Mouse (Mus musculus): ENCODE results near the gene Sag. TPM values are rescaled to one million over a fixed set of nuclear protein-coding genes. Genes with fewer than 3 reads are reported as not detected.
A peak's percentile ranks its signal among the peaks of the same experiment; 100 is the strongest.
"Not testable (repeated sequence)": the region's sequence is repeated elsewhere in the genome, so short reads cannot be mapped to it uniquely, and the experiment has no call there.

Sag gene
- polyA plus RNA-seq, 1 experiment from 2014 or later, result 0.91 TPM

DNA sequence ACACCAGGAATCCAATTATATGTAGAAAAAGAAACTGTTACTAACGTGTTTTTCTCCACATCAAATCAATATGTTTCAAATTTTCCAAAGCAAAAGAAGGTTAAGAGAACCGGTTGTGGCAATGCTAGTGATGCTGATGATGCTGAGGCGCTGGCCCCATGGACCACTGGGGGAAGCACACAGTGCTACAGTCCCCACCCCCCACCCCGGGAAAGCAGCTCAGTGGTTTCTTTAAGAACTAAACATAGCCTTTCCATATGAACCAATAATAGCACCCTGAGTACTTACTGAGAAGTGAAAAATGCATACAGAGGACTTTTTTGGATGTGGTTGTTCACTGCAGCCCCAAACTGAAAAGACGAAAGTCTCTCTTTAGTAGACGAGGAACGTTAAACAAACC is 7.9 kb downstream of the Sag start:
- Histone ChIP-seq H3K4me3 (ENCODE audit: low read length) (no peak overlapping the region), H3K36me3 (ENCODE audit: control insufficient read depth, insufficient read depth, low read length) (no peaks in the 10 kb centered on the region), H3K9me3 (ENCODE audit: control insufficient read depth, low read length) (no peaks in the 10 kb centered on the region), H3K4me1 (ENCODE audit: control insufficient read depth, insufficient read depth, low read length) (no peaks in the 10 kb centered on the region), H3K4me2 (ENCODE audit: low read depth, low read length) (no peak overlapping the region), H3K27ac (ENCODE audit: low read length) (no peak overlapping the region), H3K27me3 (replicated peaks; ENCODE audit: control insufficient read depth, insufficient read depth, low read length) (no peaks in the 10 kb centered on the region), H3K9ac (ENCODE audit: low read depth, low read length) (no peak overlapping the region)
- WGBS, result 86% methylated on average over 7 of the region's 7 CpGs
- ATAC-seq, result no peak

DNA sequence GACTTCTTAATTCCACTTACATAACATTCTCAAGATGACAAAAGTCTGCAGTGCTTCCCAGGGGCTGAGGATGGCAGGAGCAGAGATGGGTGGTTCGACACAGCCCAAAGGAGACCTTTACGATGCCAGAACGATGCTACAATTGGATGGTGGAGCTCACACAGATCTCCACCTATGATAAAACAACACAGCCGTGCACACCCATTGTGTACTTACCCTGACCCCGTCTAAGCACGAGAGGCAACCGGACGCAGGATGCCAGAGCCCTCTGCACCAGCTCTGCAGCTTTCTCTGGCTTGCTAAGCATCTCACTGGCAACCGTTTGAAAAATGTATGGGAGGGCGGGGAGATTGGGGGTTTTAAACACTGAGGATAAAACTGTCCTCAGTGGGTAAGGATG is 8.6 kb downstream of the Sag start:
- Histone ChIP-seq H3K9me3 (ENCODE audit: control insufficient read depth, low read length) (no peaks in the 10 kb centered on the region), H3K4me3 (ENCODE audit: low read length) (no peak overlapping the region), H3K27me3 (replicated peaks; ENCODE audit: control insufficient read depth, insufficient read depth, low read length) (no peaks in the 10 kb centered on the region), H3K4me1 (ENCODE audit: control insufficient read depth, insufficient read depth, low read length) (no peaks in the 10 kb centered on the region), H3K4me2 (ENCODE audit: low read depth, low read length) (no peak overlapping the region), H3K27ac (ENCODE audit: low read length) (no peak overlapping the region), H3K36me3 (ENCODE audit: control insufficient read depth, insufficient read depth, low read length) (no peaks in the 10 kb centered on the region), H3K9ac (ENCODE audit: low read depth, low read length) (no peak overlapping the region)
- ATAC-seq, result no peak
- WGBS, result 52% methylated on average over 10 of the region's 10 CpGs

DNA sequence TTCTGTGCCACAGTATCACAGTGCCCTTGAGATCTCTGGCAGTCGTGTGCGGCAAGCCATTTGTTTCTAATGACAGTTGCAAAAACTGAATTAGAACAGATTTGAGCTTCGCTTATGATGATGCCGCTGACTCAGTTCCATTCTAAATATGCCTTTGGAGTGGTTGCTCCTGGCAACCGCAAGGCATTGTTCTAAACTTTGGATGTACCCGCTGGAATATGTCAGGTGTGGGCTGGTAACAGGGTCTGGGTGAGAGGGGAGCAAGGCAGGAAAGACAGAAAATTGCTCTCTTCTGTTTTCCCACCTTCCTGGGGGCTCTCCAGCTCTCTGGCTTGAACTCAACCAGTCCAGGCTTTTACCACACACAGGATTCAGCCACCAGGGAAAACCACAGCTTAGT is 9.7 kb downstream of the Sag start:
- H3K36me3 ChIP-seq (ENCODE audit: control insufficient read depth, insufficient read depth, low read length), result no peaks in the 10 kb centered on the region
- H3K9me3 ChIP-seq (ENCODE audit: control insufficient read depth, low read length), result no peaks in the 10 kb centered on the region
- H3K27me3 ChIP-seq (replicated peaks; ENCODE audit: control insufficient read depth, insufficient read depth, low read length), result no peaks in the 10 kb centered on the region
- no peak overlapping the region for H3K4me2 ChIP-seq (ENCODE audit: low read depth, low read length)
- no peaks in the 10 kb centered on the region for H3K4me1 ChIP-seq (ENCODE audit: control insufficient read depth, insufficient read depth, low read length)
- no peak overlapping the region for H3K9ac ChIP-seq (ENCODE audit: low read depth, low read length)
- WGBS, result 78% methylated on average over 6 of the region's 6 CpGs
- ATAC-seq, result no peak
- H3K4me3 ChIP-seq (ENCODE audit: low read length), result no peak overlapping the region
- no peak overlapping the region for H3K27ac ChIP-seq (ENCODE audit: low read length)

DNA sequence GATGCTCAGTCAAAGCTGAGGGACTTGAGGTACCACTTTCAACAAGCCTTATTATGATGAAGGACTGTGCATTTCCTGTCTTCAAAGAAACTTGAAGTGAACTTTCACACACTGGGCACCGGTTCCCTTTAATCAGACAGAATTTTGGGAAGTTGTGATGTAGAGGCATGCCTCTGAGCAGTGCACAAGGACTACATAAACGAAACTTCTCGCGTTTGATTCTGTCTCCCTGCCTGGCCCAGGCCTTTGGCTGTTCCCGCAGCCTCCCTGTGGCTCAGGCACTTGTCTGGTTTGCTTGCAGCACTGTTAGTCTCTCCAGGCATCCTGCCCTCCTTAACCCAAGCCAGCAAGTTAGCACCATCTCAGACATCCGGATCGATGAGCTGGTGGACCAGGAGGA is 10.2 kb downstream of the Sag start:
- WGBS, result 69% methylated on average over 7 of the region's 7 CpGs

DNA sequence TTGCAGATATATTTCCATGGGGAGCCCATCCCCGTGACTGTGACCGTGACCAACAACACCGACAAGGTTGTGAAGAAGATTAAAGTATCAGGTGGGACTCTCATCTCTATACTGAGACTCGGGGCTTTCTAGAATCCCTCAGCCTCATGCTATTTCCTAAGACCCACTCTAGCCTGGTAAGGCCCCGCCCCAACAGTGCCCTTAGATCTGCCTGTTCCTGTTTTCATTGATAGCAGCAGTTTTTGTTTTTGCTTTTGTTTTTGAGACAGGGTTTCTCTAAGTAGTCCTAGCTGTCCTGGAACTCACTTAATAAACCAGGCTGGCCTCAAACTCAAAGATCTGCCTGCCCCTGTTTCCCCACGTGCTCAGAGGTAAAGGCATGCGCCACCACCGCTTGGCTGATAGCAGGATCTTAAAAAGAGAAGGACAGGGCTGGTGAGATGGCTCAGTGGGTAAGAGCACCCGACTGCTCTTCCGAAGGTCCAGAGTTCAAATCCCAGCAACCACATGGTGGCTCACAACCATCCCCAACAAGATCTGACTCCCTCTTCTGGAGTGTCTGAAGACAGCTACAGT is 21.0 kb downstream of the Sag start:
- Histone ChIP-seq H3K27ac (ENCODE audit: low read length) (no peak overlapping the region), H3K36me3 (ENCODE audit: control insufficient read depth, insufficient read depth, low read length) (no peaks in the 10 kb centered on the region), H3K4me2 (ENCODE audit: low read depth, low read length) (no peak overlapping the region), H3K27me3 (replicated peaks; ENCODE audit: control insufficient read depth, insufficient read depth, low read length) (no peaks in the 10 kb centered on the region), H3K4me1 (ENCODE audit: control insufficient read depth, insufficient read depth, low read length) (0 out of 2 replicates have a peak, but pooled peaks cover 2% of the 10 kb centered on the region), H3K9me3 (ENCODE audit: control insufficient read depth, low read length) (no peaks in the 10 kb centered on the region), H3K4me3 (ENCODE audit: low read length) (no peak overlapping the region), H3K9ac (ENCODE audit: low read depth, low read length) (no peak overlapping the region)
- ATAC-seq, result no peak
- 89% methylated on average over 10 of the region's 10 CpGs for WGBS

More for the DNA sequence above, 10.2 kb downstream of the Sag start:
- Histone ChIP-seq H3K9ac (ENCODE audit: low read depth, low read length) (no peak overlapping the region), H3K9me3 (ENCODE audit: control insufficient read depth, low read length) (no peaks in the 10 kb centered on the region), H3K4me2 (ENCODE audit: low read depth, low read length) (no peak overlapping the region), H3K27ac (ENCODE audit: low read length) (no peak overlapping the region), H3K36me3 (ENCODE audit: control insufficient read depth, insufficient read depth, low read length) (no peaks in the 10 kb centered on the region), H3K4me3 (ENCODE audit: low read length) (no peak overlapping the region), H3K27me3 (replicated peaks; ENCODE audit: control insufficient read depth, insufficient read depth, low read length) (no peaks in the 10 kb centered on the region), H3K4me1 (ENCODE audit: control insufficient read depth, insufficient read depth, low read length) (no peaks in the 10 kb centered on the region)
- no peak for ATAC-seq

DNA sequence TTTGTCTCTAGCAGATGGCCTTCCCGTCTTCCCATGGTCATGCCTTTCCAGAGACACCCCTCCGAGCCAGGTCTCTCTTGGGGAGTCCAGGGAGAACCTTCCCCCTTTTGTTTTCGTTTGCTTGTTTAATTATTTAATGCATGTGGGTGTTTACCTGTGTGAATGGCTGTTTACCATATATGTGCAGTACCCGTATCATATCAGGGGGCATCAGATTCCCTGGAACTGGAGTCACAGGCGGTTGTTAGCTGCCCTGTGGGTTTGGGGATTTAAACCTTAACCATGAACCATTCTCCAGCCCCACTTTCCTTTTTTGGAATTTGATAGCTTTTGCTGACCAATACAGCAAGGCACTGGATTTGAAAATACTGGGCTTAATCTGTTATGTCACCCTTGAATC is 21.8 kb downstream of the Sag start:
- H3K4me2 ChIP-seq (ENCODE audit: low read depth, low read length), result no peak overlapping the region
- H3K36me3 ChIP-seq (ENCODE audit: control insufficient read depth, insufficient read depth, low read length), result no peaks in the 10 kb centered on the region
- WGBS, result 87% methylated on average over 5 of the region's 5 CpGs
- H3K4me1 ChIP-seq (ENCODE audit: control insufficient read depth, insufficient read depth, low read length), result 0 out of 2 replicates have a peak, but pooled peaks cover 2% of the 10 kb centered on the region
- H3K9ac ChIP-seq (ENCODE audit: low read depth, low read length), result no peak overlapping the region
- no peaks in the 10 kb centered on the region for H3K9me3 ChIP-seq (ENCODE audit: control insufficient read depth, low read length)
- no peak for ATAC-seq
- no peaks in the 10 kb centered on the region for H3K27me3 ChIP-seq (replicated peaks; ENCODE audit: control insufficient read depth, insufficient read depth, low read length)
- no peak overlapping the region for H3K4me3 ChIP-seq (ENCODE audit: low read length)
- H3K27ac ChIP-seq (ENCODE audit: low read length), result no peak overlapping the region

DNA sequence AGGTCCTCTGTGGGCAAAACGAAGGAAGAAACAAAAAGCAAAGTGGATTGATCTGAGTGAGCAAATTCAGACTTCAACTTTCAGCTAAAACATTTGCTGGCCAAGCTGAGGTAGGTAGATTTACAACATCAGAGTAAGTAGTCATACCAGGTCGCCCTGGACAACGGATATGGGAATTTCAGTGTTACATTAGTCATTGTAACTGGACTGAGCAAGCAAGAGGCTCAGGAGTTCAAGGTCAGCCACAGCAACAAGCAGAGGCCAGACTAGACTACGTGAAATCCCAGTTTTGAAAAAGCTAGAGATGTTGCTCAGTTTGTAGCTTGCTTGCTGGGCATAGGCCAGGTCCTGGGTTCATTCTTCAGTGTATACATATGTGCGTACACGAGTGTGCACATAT is 22.5 kb downstream of the Sag start:
- WGBS, result 82% methylated on average over 6 of the region's 6 CpGs
- 0 out of 2 replicates have a peak, but pooled peaks cover 2% of the 10 kb centered on the region for H3K4me1 ChIP-seq (ENCODE audit: control insufficient read depth, insufficient read depth, low read length)

DNA sequence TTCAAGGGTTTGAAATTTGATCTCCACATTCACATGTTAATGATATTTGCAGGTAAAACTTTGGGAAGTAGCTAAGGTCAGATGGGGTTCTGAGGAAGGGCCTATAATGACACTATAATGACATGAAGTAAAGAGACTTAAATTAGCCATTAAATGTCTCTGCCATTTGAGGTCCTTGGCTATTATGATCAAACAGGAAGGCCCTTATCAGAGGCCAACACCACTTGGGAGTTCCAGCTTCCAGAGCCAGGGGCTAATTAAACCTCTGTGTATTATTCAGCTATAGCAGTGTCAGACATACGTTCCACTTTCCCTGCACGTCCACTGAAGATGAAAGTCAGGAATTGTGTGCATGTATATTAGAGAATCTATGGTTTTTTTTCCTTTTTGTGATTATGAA is 23.0 kb downstream of the Sag start:
- no peak overlapping the region for H3K4me3 ChIP-seq (ENCODE audit: low read length)
- no peaks in the 10 kb centered on the region for H3K27me3 ChIP-seq (replicated peaks; ENCODE audit: control insufficient read depth, insufficient read depth, low read length)
- no peaks in the 10 kb centered on the region for H3K9me3 ChIP-seq (ENCODE audit: control insufficient read depth, low read length)
- WGBS, result 84% methylated on average over 2 of the region's 2 CpGs
- ATAC-seq, result no peak
- 0 out of 2 replicates have a peak, but pooled peaks cover 2% of the 10 kb centered on the region for H3K4me1 ChIP-seq (ENCODE audit: control insufficient read depth, insufficient read depth, low read length)
- no peaks in the 10 kb centered on the region for H3K36me3 ChIP-seq (ENCODE audit: control insufficient read depth, insufficient read depth, low read length)
- H3K27ac ChIP-seq (ENCODE audit: low read length), result no peak overlapping the region
- H3K4me2 ChIP-seq (ENCODE audit: low read depth, low read length), result no peak overlapping the region
- no peak overlapping the region for H3K9ac ChIP-seq (ENCODE audit: low read depth, low read length)

More for the DNA sequence above, 22.5 kb downstream of the Sag start:
- Histone ChIP-seq H3K9me3 (ENCODE audit: control insufficient read depth, low read length) (no peaks in the 10 kb centered on the region), H3K27ac (ENCODE audit: low read length) (no peak overlapping the region), H3K27me3 (replicated peaks; ENCODE audit: control insufficient read depth, insufficient read depth, low read length) (no peaks in the 10 kb centered on the region), H3K9ac (ENCODE audit: low read depth, low read length) (no peak overlapping the region), H3K4me3 (ENCODE audit: low read length) (no peak overlapping the region), H3K4me2 (ENCODE audit: low read depth, low read length) (no peak overlapping the region), H3K36me3 (ENCODE audit: control insufficient read depth, insufficient read depth, low read length) (no peaks in the 10 kb centered on the region)
- ATAC-seq, result no peak

DNA sequence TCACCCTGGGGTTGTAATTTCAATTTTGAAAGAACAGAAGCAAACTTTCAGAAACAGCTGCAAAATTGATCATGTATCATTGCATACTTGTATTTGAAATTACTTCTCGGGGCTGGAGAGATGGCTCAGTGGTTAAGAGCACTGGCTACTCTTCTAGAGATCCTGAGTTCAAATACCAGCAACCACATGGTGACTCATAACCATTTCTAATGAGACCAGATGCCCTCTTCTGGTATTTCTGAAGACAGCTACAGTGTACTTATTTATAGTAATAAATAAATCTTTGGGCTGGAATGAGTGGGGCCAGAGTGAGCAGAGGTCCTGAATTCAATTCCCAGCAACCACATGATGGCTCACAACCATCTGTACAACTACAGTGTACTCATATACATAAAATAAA is 24.0 kb downstream of the Sag start:
- H3K27me3 ChIP-seq (replicated peaks; ENCODE audit: control insufficient read depth, insufficient read depth, low read length); H3K4me1 ChIP-seq (ENCODE audit: control insufficient read depth, insufficient read depth, low read length); H3K4me2 ChIP-seq (ENCODE audit: low read depth, low read length); H3K27ac ChIP-seq (ENCODE audit: low read length); ATAC-seq; H3K9me3 ChIP-seq (ENCODE audit: control insufficient read depth, low read length); H3K9ac ChIP-seq (ENCODE audit: low read depth, low read length); H3K36me3 ChIP-seq (ENCODE audit: control insufficient read depth, insufficient read depth, low read length); H3K4me3 ChIP-seq (ENCODE audit: low read length): not testable (repeated sequence)
- WGBS, result 86% methylated on average over 1 of the region's 1 CpGs

DNA sequence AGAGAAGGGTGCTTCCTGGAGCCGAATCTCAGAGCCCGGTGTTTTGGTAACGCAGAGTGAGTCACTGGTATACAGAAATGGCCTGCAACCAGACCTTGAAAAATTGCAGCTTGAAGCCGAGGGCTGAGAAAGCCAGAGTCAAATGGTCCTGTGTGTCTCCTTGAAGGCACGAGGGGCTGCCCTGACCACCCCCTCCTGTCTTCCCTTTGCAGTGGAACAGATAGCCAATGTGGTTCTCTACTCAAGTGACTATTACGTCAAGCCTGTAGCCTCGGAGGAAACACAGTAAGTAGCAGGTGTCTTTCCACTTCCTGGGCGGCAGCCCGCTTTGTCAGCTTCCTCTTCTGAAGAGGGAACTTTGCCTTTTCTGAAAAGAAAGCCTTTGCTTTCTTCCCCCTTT is 24.7 kb downstream of the Sag start:
- H3K27me3 ChIP-seq (replicated peaks; ENCODE audit: control insufficient read depth, insufficient read depth, low read length), result no peaks in the 10 kb centered on the region
- 47% methylated on average over 9 of the region's 9 CpGs for WGBS
- no peaks in the 10 kb centered on the region for H3K9me3 ChIP-seq (ENCODE audit: control insufficient read depth, low read length)
- ATAC-seq, result no peak
- 0 out of 2 replicates have a peak, but pooled peaks cover 2% of the 10 kb centered on the region for H3K4me1 ChIP-seq (ENCODE audit: control insufficient read depth, insufficient read depth, low read length)
- H3K36me3 ChIP-seq (ENCODE audit: control insufficient read depth, insufficient read depth, low read length), result no peaks in the 10 kb centered on the region
- no peak overlapping the region for H3K9ac ChIP-seq (ENCODE audit: low read depth, low read length)
- no peak overlapping the region for H3K4me3 ChIP-seq (ENCODE audit: low read length)
- H3K4me2 ChIP-seq (ENCODE audit: low read depth, low read length), result no peak overlapping the region
- H3K27ac ChIP-seq (ENCODE audit: low read length), result peak overlapping the region; percentile 41

Data from intestine, embryonic 16.5 days (tissue).